Mouse (Mus musculus): ENCODE results near the gene Gdpd5.

DNA sequence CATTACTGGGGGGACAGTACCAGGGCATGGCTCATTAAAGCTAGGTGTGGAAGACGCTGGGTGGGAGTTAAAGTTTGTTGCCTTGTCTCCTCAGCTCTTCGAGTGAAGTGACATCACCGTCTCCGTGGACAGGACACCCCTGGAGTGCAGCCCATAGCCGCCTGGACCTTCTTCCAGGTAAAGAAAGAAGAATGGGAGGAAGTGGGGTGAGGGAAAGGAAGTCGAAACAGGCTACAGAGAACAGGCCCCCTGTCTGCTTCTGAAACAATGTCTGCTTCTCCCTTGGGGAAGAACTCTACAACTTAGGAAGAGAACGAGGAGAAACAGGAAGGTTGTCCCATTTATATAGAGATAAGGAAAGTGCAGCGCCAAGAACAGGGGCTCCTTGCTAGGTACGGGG, 29.1 kb downstream of the Gdpd5 start:
- TF ChIP-seq CTCF (IDR thresholded peaks at IDR 0.05; ENCODE audit: low read depth) (no peak), EP300 (IDR thresholded peaks at IDR 0.05; ENCODE audit: low read depth) (no peak)
